Mouse (Mus musculus) embryonic stem cell, embryonic (primary cell): Measurements from ENCODE around the gene Olfr1392.
"Not testable (repeated sequence)": the region's sequence is repeated elsewhere in the genome, so short reads cannot be mapped to it uniquely, and the experiment has no call there.

Source experiments
- CTCF ChIA-PET, 4 experiments: fragments of 300-600 bp in 2 of 4; fragments of 350-600 bp in 2 of 4; sonication (Branson Sonifier 250); formaldehyde crosslinking; loops; one replicate each; lab custom pipeline; 2022; ENCODE audit warnings: inconsistent platforms in 2 of 4; lab: Charles Lee
- POLR2A ChIA-PET, 4 experiments: fragments of 300-600 bp in 2 of 4; fragments of 350-600 bp in 2 of 4; sonication (Branson Sonifier 250); formaldehyde crosslinking; loops; one replicate each; lab custom pipeline; 2022; ENCODE audit warnings: antibody characterized with exemption in 4 of 4, inconsistent platforms in 1 of 4; lab: Charles Lee

Gene Olfr1392

GRCm38 (mm10) chr11:49284982-49285381 lies at the start of gene Olfr1392:
TSS of gene Olfr1392 (plus strand) at chr11:49285282.
- POLR2A ChIA-PET, CTCF ChIA-PET: not testable (repeated sequence)

- POLR2A ChIA-PET = interaction anchor here in 3 of 4 experiments (0.7 to 1.3 kb wide), 4 partner anchors 10 to 444 kb away, joined by 3 to 4 read pairs (median 3); partner anchors contain the start of gene Zfp62 (in 2 of the 3)
- CTCF ChIA-PET = interaction anchor here in 1 of 4 experiments (1.0 kb wide), 1 partner anchor 15 kb away, joined by 3 read pairs; no protein-coding TSS in a partner anchor
These were observed 49.4 kb upstream of the Olfr1392 start for GRCm38 (mm10) chr11:49235459-49236207.

GRCm38 (mm10) chr11:49236891-49237290 lies 48.2 kb upstream of the Olfr1392 start:
- CTCF ChIA-PET = no interaction called here

GRCm38 (mm10) chr11:49237532-49237931 lies 47.5 kb upstream of the Olfr1392 start:
- ChIA-PET POLR2A (interaction anchor here in 1 of 4 experiments (1.3 kb wide), 1 partner anchor 13 kb away, joined by 3 read pairs; no protein-coding TSS in a partner anchor), CTCF (no interaction called here)

More at GRCm38 (mm10) chr11:49236891-49237290, 48.2 kb upstream of the Olfr1392 start:
- POLR2A ChIA-PET = no interaction called here

GRCm38 (mm10) chr11:49240310-49240709 lies 44.8 kb upstream of the Olfr1392 start:
- POLR2A ChIA-PET = interaction anchor here in 1 of 4 experiments (1.1 to 1.2 kb wide), 2 partner anchors 8 to 37 kb away, joined by 3 read pairs; partner anchors contain the start of gene Zfp62
- CTCF ChIA-PET = interaction anchor here in 1 of 4 experiments (0.6 kb wide), 1 partner anchor 21 kb away, joined by 3 read pairs; no protein-coding TSS in a partner anchor

- POLR2A ChIA-PET = interaction anchor here in 3 of 4 experiments (0.5 to 3.1 kb wide), 6 partner anchors 9 to 466 kb away, joined by 3 to 25 read pairs (median 3); partner anchors contain the start of gene Zfp62 (in 1 of the 3)
- CTCF ChIA-PET = no interaction called here
These were observed 44.2 kb upstream of the Olfr1392 start for GRCm38 (mm10) chr11:49240874-49241273.

- ChIA-PET CTCF (no interaction called here), POLR2A (interaction anchor here in 2 of 4 experiments (0.8 to 3.1 kb wide), 4 partner anchors 9 to 37 kb away, joined by 3 to 25 read pairs (median 3); partner anchors contain the start of gene Zfp62 (in 1 of the 2))
These were observed 43.6 kb upstream of the Olfr1392 start for GRCm38 (mm10) chr11:49241471-49241870.

GRCm38 (mm10) chr11:49242944-49243626 lies 42.0 kb upstream of the Olfr1392 start:
- POLR2A ChIA-PET = interaction anchor here (0.7 to 3.1 kb wide), 15 partner anchors 10 to 962 kb away, joined by 3 to 25 read pairs (median 4); partner anchors contain the start of genes Zfp62 (in 4 of the 4), Rack1 (in 1 of the 4) and Trim41 (in 1 of the 4)
- CTCF ChIA-PET = interaction anchor here in 2 of 4 experiments (0.5 to 1.5 kb wide), 2 partner anchors 28 to 988 kb away, joined by 4 to 5 read pairs; no protein-coding TSS in a partner anchor

- POLR2A ChIA-PET = interaction anchor here (0.7 to 3.1 kb wide), 14 partner anchors 9 to 961 kb away, joined by 3 to 25 read pairs (median 4); partner anchors contain the start of genes Zfp62 (in 4 of the 4), Rack1 (in 1 of the 4) and Trim41 (in 1 of the 4)
These were observed 41.1 kb upstream of the Olfr1392 start, which contains the start of gene Mgat1 for GRCm38 (mm10) chr11:49243727-49244594. TSS of gene Mgat1 (plus strand) at chr11:49244191.

GRCm38 (mm10) chr11:49244595-49244930 lies 40.5 kb upstream of the Olfr1392 start:
- ChIA-PET POLR2A (interaction anchor here in 3 of 4 experiments (1.2 to 2.2 kb wide), 5 partner anchors 18 to 42 kb away, joined by 3 to 20 read pairs (median 10); partner anchors contain the start of gene Zfp62 (in 3 of the 3)), CTCF (no interaction called here)

More at GRCm38 (mm10) chr11:49243727-49244594, 41.1 kb upstream of the Olfr1392 start, which contains the start of gene Mgat1:
- CTCF ChIA-PET = interaction anchor here in 2 of 4 experiments (0.5 to 1.5 kb wide), 2 partner anchors 27 to 988 kb away, joined by 4 to 5 read pairs; no protein-coding TSS in a partner anchor

- ChIA-PET POLR2A (interaction anchor here in 3 of 4 experiments (0.7 to 2.0 kb wide), 7 partner anchors 16 to 445 kb away, joined by 3 to 20 read pairs (median 6); partner anchors contain the start of genes Zfp62 (in 2 of the 3) and Rack1 (in 1 of the 3)), CTCF (interaction anchor here in 1 of 4 experiments (1.6 kb wide), 1 partner anchor 391 kb away, joined by 3 read pairs; no protein-coding TSS in a partner anchor)
These were observed 39.9 kb upstream of the Olfr1392 start for GRCm38 (mm10) chr11:49245176-49245575.

- CTCF ChIA-PET = interaction anchor here in 2 of 4 experiments (0.6 to 1.6 kb wide), 2 partner anchors 391 to 547 kb away, joined by 3 read pairs; no protein-coding TSS in a partner anchor
- POLR2A ChIA-PET = interaction anchor here in 3 of 4 experiments (0.7 to 2.0 kb wide), 12 partner anchors 11 to 446 kb away, joined by 3 to 20 read pairs (median 4); partner anchors contain the start of genes Zfp62 (in 2 of the 3) and Rack1 (in 1 of the 3)
These were observed 39.3 kb upstream of the Olfr1392 start for GRCm38 (mm10) chr11:49245634-49246415.

GRCm38 (mm10) chr11:49246523-49246922 lies 38.6 kb upstream of the Olfr1392 start:
- ChIA-PET POLR2A (interaction anchor here in 2 of 4 experiments (1.0 to 2.0 kb wide), 7 partner anchors 15 to 446 kb away, joined by 3 to 20 read pairs (median 5); partner anchors contain the start of gene Zfp62 (in 2 of the 2)), CTCF (interaction anchor here in 2 of 4 experiments (0.6 to 1.6 kb wide), 2 partner anchors 384 to 390 kb away, joined by 3 read pairs; no protein-coding TSS in a partner anchor)

- POLR2A ChIA-PET = interaction anchor here in 3 of 4 experiments (0.6 to 1.9 kb wide), 12 partner anchors 14 to 458 kb away, joined by 3 to 11 read pairs (median 5); partner anchors contain the start of genes Zfp62 (in 3 of the 3) and Rack1 (in 1 of the 3)
- CTCF ChIA-PET = interaction anchor here in 2 of 4 experiments (0.6 to 1.4 kb wide), 3 partner anchors 24 to 1761 kb away, joined by 3 to 4 read pairs (median 3); no protein-coding TSS in a partner anchor
These were observed 37.8 kb upstream of the Olfr1392 start for GRCm38 (mm10) chr11:49247255-49247654.

GRCm38 (mm10) chr11:49248226-49248973 lies 36.7 kb upstream of the Olfr1392 start:
- CTCF ChIA-PET = interaction anchor here in 2 of 4 experiments (0.6 to 1.4 kb wide), 2 partner anchors 23 kb away, joined by 3 to 4 read pairs; no protein-coding TSS in a partner anchor
- POLR2A ChIA-PET = interaction anchor here in 3 of 4 experiments (1.0 to 1.4 kb wide), 4 partner anchors 45 to 448 kb away, joined by 4 to 11 read pairs (median 4); partner anchors contain the start of genes Zfp62 (in 3 of the 3) and Rack1 (in 1 of the 3)
